Mouse (Mus musculus): ENCODE measurements around the gene Serinc1. TPM values are rescaled to one million over a fixed set of nuclear protein-coding genes. Genes with fewer than 3 reads are reported as not detected.

Serinc1 gene
- polyA plus RNA-seq, 1 experiment from 2014 or later, result 168 TPM

DNA sequence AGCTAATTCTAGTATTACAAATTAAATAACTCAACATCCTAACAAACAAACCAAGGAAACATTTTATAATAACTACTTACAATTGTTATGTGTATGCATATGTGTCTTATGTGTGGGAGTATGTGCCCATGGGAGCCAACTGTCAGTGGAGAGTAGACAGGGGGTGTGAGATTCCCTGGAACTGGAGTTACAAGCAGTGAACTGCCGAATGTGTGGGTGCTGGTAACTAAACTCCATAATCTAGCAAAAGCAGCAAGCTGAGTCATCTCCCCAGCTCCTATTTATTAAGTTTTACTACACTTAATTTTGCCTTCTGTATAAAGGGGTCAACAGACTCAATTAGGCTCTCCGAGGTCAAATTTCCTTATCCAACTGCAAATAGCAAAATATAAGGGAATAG, 1.3 kb downstream of the Serinc1 start:
- Histone ChIP-seq H3K27ac (no peak overlapping the region), H3K4me1 (peaks cover 8% of the 10 kb centered on the region), H3K4me3 (peak overlapping the region; percentile 75), H3K9ac (no peak overlapping the region), H3K9me3 (no peaks in the 10 kb centered on the region), H3K27me3 (no peaks in the 10 kb centered on the region), H3K4me2 (replicated peaks) (peak overlapping the region; percentile 67), H3K36me3 (peaks cover 7% of the 10 kb centered on the region)
- ATAC-seq (ENCODE audit: insufficient number of reproducible peaks, insufficient read depth, low FRiP score, low TSS enrichment), result no peak
- WGBS, result 69% methylated on average over 2 of the region's 2 CpGs

DNA sequence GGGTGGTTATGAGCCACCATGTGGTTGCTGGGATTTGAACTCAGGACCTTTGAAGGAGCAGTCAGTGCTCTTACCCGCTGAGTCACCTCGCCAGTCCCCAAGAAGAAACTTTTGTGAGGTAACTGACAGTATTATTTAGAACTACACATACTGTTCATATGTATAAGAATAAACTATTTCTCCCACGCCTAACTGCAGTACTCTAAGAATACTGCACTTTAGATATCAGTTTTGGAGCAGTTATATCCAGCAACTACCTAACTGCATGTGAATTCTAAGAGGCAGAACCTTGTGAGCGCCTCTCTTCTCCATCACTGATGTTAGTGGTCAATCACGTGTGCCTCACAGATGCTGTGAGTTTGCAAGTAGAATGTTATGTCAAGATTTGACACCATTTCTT, 5.9 kb downstream of the Serinc1 start:
- Histone ChIP-seq H3K27me3 (no peaks in the 10 kb centered on the region), H3K4me1 (peaks cover 8% of the 10 kb centered on the region), H3K36me3 (peaks cover 33% of the 10 kb centered on the region), H3K27ac (no peak overlapping the region), H3K9me3 (no peaks in the 10 kb centered on the region), H3K4me3 (no peak overlapping the region), H3K9ac (no peak overlapping the region), H3K4me2 (replicated peaks) (no peak overlapping the region)
- ATAC-seq (ENCODE audit: insufficient number of reproducible peaks, insufficient read depth, low FRiP score, low TSS enrichment), result no peak
- WGBS, result 92% methylated on average over 5 of the region's 5 CpGs

DNA sequence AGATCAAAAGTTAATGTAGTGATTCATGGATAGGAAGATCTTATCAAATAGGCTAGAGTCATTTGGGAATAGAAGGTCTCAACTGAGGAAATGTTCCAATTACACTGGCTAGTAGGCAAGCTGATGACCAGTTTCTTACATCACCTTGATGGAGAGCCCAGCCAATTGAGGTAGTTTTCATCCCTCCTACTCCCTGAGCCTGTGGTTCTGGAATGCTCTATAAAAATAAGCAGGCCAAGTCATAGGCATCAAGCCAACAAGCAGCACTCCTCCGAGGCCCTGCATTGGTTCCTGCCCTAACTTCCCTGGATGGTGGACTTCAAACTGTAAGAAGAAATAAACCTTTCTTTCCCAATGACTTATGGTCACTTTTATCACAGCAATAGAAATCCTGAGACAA, 17.1 kb downstream of the Serinc1 start:
- no peak for ATAC-seq (ENCODE audit: insufficient number of reproducible peaks, insufficient read depth, low FRiP score, low TSS enrichment)
- 80% methylated on average over 1 of the region's 1 CpGs for WGBS

DNA sequence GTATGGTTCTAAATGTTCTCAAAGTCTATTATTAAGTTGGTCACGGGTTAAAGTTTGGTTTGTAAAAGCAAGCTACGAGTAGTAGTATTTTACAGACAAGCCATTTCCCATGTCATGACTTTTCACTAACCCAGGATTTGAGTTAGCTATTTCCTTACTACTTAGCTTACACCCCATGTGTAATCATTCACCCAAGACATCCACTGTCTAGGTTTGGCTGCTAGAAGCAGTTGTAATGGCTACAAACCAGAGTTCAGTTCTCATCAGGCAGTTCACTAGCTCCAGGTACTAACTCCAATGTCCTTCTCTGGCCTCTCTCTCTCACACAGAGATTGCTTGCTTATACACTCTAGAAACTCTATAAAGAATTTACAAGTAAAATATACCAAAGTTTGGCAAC, 17.7 kb downstream of the Serinc1 start:
- Histone ChIP-seq H3K9ac (no peak overlapping the region), H3K4me1 (no peaks in the 10 kb centered on the region), H3K9me3 (no peaks in the 10 kb centered on the region), H3K27me3 (no peaks in the 10 kb centered on the region), H3K27ac (no peak overlapping the region), H3K4me3 (no peak overlapping the region), H3K4me2 (replicated peaks) (no peak overlapping the region), H3K36me3 (peaks cover 49% of the 10 kb centered on the region)
- WGBS, result 86% methylated on average over 2 of the region's 2 CpGs
- ATAC-seq (ENCODE audit: insufficient number of reproducible peaks, insufficient read depth, low FRiP score, low TSS enrichment), result no peak

More for the DNA sequence above, 17.1 kb downstream of the Serinc1 start:
- Histone ChIP-seq H3K36me3 (peaks cover 52% of the 10 kb centered on the region), H3K9ac (no peak overlapping the region), H3K27ac (no peak overlapping the region), H3K4me3 (no peak overlapping the region), H3K4me1 (no peaks in the 10 kb centered on the region), H3K9me3 (no peaks in the 10 kb centered on the region), H3K27me3 (no peaks in the 10 kb centered on the region), H3K4me2 (replicated peaks) (no peak overlapping the region)

DNA sequence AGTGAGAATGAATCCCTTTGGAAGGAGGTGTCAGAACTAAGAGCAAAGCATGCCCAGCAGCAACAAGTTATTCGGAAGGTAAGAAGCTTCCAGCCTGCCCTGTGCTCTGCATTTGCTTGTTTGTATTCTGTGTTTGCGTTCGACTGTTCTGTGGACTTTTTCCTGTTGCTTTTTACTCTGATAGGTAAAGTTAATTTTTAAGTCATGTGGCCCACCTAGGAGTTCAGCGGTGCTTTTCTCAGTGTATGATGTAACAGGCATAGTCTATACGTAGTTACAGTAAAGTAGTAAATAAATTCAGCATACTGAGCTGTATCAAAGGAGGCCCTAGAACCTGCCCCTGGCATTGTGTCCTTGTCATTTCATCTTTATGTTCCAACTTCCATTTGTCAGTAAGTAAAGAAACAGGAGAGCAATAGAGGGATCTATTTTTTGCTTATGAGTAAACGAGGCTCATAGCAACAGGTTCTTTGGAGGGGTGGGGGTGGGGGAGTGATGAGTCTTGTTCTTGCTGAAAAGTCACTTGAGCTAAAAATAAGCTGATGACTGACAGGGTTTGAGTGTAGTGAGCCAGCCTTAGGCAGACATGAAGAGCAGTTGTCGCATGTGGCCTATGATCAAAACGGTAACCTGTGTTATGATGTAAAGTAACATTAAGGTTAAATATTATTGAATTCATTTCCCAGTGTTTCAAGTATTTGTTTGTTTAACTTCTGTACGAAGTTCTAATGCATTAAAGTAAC, 32.7 kb downstream of the Serinc1 start:
- no peak overlapping the region for H3K27ac ChIP-seq
- H3K4me3 ChIP-seq, result no peak overlapping the region
- WGBS, result 71% methylated on average over 9 of the region's 9 CpGs
- H3K4me1 ChIP-seq, result 0 out of 2 replicates have a peak, but pooled peaks cover 4% of the 10 kb centered on the region
- H3K9ac ChIP-seq, result no peak overlapping the region
- ATAC-seq (ENCODE audit: insufficient number of reproducible peaks, insufficient read depth, low FRiP score, low TSS enrichment), result no peak
- H3K36me3 ChIP-seq, result peaks cover 19% of the 10 kb centered on the region; the same call in 1 of the 2 replicates
- H3K9me3 ChIP-seq, result no peaks in the 10 kb centered on the region
- H3K27me3 ChIP-seq, result no peaks in the 10 kb centered on the region
- H3K4me2 ChIP-seq (replicated peaks), result no peak overlapping the region

DNA sequence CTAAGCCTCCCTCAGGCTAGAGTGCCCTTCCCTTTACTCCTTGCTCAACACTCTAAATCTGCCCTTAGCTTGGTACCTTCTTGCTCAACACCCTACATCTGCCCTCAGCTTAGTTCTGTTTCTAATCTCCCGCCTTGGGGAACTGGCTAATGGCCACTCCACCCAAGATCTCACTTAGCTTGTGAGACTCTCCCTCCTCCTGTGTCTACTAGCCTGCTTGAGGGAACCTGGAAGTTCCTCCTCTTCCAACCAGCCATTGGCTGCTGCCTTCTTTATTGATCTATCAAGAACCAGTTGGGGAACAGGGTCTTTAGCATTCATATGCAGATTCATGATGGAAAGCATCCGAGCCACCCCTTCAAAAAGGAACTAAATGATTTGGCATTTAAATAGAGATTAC, 40.3 kb downstream of the Serinc1 start:
- Histone ChIP-seq H3K4me2 (replicated peaks) (no peak overlapping the region), H3K27me3 (no peaks in the 10 kb centered on the region), H3K4me3 (no peak overlapping the region), H3K9ac (no peak overlapping the region), H3K9me3 (no peaks in the 10 kb centered on the region), H3K4me1 (peaks cover 3% of the 10 kb centered on the region; the same call in 1 of the 2 replicates), H3K27ac (no peak overlapping the region), H3K36me3 (peaks cover 15% of the 10 kb centered on the region; the same call in 1 of the 2 replicates)
- ATAC-seq (ENCODE audit: insufficient number of reproducible peaks, insufficient read depth, low FRiP score, low TSS enrichment), result no peak
- 85% methylated on average over 2 of the region's 2 CpGs for WGBS

DNA sequence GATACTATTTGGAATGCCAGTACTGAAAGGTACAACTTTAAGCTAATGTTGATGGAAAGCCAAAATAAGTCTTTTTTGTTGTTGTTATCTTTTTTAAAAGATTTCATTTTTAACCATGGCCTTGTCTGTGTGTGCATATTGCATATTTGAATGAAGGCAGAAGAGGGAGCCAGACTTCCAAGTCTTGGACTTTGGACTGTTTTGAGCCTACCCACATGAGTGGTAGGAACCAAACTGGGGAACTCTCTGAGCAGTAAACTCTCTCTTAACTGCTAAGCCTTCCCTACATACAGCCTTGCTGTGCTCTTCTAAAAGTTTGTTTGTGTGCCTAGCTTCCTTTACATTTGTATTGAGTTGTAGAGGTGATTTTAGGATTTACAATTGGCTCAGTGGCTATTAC, 43.7 kb downstream of the Serinc1 start:
- Histone ChIP-seq H3K27ac (no peak overlapping the region), H3K4me3 (no peak overlapping the region), H3K9ac (no peak overlapping the region), H3K27me3 (no peaks in the 10 kb centered on the region), H3K36me3 (0 out of 2 replicates have a peak, but pooled peaks cover 3% of the 10 kb centered on the region), H3K9me3 (no peaks in the 10 kb centered on the region), H3K4me1 (peaks cover 3% of the 10 kb centered on the region; the same call in 1 of the 2 replicates), H3K4me2 (replicated peaks) (peak overlapping the region; percentile 55)
- ATAC-seq (ENCODE audit: insufficient number of reproducible peaks, insufficient read depth, low FRiP score, low TSS enrichment), result no peak

DNA sequence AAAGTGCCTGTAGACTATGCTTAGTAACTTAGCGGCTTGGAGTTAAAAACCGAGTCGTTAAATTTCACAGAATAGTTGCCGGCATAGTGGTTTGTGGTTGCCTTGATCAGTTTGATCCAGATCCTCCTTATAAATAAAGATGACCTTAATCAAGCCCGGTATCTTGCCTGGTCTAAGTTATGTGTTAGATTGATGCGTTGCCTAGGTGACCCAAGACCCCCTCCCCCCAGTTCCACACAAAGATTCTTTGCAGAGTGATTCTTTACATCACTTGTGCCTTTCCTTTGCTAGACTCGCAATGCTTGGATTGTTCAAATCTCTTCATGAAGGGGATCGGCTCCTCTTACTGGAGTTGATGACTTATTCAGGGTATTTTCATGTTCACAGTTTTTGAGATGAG, 45.1 kb downstream of the Serinc1 start:
- Histone ChIP-seq H3K4me1 (peaks cover 3% of the 10 kb centered on the region; the same call in 1 of the 2 replicates), H3K36me3 (no peaks in the 10 kb centered on the region), H3K27ac (no peak overlapping the region), H3K4me2 (replicated peaks) (peak overlapping the region; percentile 55), H3K9ac (peak overlapping the region; percentile 96), H3K27me3 (no peaks in the 10 kb centered on the region), H3K9me3 (no peaks in the 10 kb centered on the region), H3K4me3 (peak overlapping the region; percentile 90)
- under 1% methylated on average over 8 of the region's 8 CpGs for WGBS
- no peak for ATAC-seq (ENCODE audit: insufficient number of reproducible peaks, insufficient read depth, low FRiP score, low TSS enrichment)

DNA sequence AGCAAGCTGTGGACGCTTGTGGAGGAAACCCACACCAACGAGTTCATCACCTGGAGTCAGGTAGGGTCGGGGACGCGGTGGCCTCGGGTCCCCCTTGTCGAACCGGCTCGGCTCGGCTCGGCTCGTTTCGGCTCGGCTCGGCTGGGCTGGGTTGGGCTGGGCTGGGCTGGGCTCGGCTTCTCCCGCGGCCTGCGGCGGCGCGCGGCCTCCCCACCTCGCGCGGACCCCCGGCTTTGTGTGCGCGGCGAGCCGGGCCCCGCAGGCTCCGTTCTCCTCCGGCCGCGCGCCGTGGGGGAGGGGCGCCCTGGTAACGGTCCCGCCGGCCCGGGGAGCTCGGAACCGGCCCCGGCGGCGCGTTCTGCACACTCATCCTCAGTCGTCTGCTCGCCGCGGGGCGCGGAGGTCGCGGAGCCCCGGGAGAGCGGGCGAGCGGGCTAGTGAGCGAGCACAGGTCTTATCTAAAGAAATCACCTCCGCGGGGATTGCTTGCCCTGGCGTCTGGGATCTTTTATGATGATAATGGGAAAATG, 45.7 kb downstream of the Serinc1 start:
- Histone ChIP-seq H3K27ac (peak overlapping the region; percentile 99), H3K9me3 (no peaks in the 10 kb centered on the region), H3K4me3 (peak overlapping the region; percentile 90), H3K4me1 (peaks cover 3% of the 10 kb centered on the region; the same call in 1 of the 2 replicates), H3K36me3 (no peaks in the 10 kb centered on the region), H3K4me2 (replicated peaks) (peak overlapping the region; percentile 55), H3K9ac (peak overlapping the region; percentile 96), H3K27me3 (no peaks in the 10 kb centered on the region)
- under 1% methylated on average over 61 of the region's 65 CpGs for WGBS
- peak; percentile 85 for ATAC-seq (ENCODE audit: insufficient number of reproducible peaks, insufficient read depth, low FRiP score, low TSS enrichment)

DNA sequence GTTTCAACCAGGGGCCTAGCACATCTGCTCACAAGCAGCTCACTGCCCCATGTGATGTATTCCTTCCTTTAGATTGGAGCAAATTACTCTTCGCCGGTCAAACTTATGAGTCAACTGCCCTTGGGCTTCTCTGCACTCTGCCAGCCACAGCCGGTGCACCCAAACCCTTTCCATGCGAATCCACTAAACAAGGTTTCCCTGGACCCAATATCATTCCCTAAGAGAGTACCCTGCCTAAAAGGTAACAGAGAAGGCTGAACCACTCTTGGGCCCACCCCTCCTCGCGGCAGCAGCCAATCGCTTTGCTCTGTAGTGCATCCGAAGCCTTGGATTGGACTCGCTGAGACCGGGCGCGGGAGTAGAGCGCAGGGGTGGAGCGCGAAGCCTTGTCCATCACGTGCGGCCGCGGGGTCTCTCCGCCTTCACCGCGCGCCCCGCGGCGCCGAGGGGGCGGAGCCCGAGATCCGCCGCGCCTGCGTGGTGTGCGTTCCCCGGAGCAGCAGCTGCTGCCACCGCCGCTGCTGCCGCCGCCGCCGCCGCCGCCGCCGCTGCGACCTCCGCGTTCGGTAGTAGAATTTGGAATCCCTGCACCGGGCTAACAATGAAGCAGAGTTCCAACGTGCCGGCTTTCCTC, 46.3 kb downstream of the Serinc1 start, which contains the start of gene Hsf2:
TSS of gene Hsf2 (plus strand) at position 478 of the 634 bp plus-strand sequence.
- peak within 1 kb of the TSS; percentile 55 for H3K4me2 ChIP-seq (replicated peaks)
- WGBS, result 1% methylated on average over 52 of the region's 52 CpGs
- H3K9ac ChIP-seq, result peak within 1 kb of the TSS; percentile 96
- peaks cover 3% of the 10 kb centered on the region; the same call in 1 of the 2 replicates for H3K4me1 ChIP-seq
- ATAC-seq (ENCODE audit: insufficient number of reproducible peaks, insufficient read depth, low FRiP score, low TSS enrichment), result peak; percentile 99
- no peaks in the 10 kb centered on the region for H3K27me3 ChIP-seq
- peak within 1 kb of the TSS; percentile 99 for H3K27ac ChIP-seq
- H3K9me3 ChIP-seq, result no peaks in the 10 kb centered on the region
- H3K4me3 ChIP-seq, result peak within 1 kb of the TSS; percentile 90
- H3K36me3 ChIP-seq, result no peaks in the 10 kb centered on the region

DNA sequence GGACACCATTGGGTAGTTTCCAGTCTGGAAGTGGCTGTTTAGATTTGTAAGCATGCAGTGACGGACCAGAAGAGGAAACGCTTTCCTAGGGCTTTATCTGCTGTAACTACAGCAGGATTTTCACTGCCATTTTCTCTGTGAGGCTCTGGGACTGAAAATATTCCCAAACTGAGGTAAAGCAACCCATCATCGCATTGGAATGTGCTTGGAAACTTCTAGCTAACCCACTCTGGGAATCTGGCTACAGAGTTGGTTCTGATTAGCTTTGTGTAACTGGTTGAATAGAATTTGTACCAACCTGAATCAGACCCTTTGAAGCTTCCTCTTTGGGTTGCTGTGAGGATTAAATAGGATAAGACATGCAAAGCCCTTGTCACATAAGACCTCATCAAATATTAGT, 47.6 kb downstream of the Serinc1 start:
- no peak overlapping the region for H3K4me2 ChIP-seq (replicated peaks)
- 85% methylated on average over 3 of the region's 3 CpGs for WGBS
- H3K36me3 ChIP-seq, result no peaks in the 10 kb centered on the region
- peaks cover 3% of the 10 kb centered on the region; the same call in 1 of the 2 replicates for H3K4me1 ChIP-seq
- H3K4me3 ChIP-seq, result no peak overlapping the region
- no peaks in the 10 kb centered on the region for H3K27me3 ChIP-seq
- H3K9ac ChIP-seq, result no peak overlapping the region
- no peaks in the 10 kb centered on the region for H3K9me3 ChIP-seq
- ATAC-seq (ENCODE audit: insufficient number of reproducible peaks, insufficient read depth, low FRiP score, low TSS enrichment), result no peak
- H3K27ac ChIP-seq, result no peak overlapping the region

DNA sequence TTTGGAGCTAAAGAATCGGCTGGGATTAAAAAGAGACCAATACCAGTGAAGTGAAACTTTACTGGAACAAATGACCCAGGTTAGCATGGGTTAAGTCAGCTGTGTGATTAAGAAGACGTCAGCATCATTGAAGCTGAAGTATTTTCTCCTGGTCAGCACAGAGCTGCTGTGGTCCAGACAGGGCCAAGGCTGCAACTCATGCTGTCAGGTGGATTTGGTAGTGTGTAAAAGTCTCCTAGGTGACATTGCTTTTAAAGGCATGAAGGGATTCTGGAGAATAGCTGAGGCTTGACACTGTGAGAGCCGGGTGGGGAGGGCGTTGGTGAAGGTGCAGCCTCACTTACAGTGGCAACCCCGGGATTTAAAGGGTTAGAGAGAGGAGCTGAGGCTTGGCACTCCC, 50.6 kb downstream of the Serinc1 start:
- Histone ChIP-seq H3K4me2 (replicated peaks) (no peak overlapping the region), H3K9ac (no peak overlapping the region), H3K9me3 (no peaks in the 10 kb centered on the region), H3K27me3 (no peaks in the 10 kb centered on the region), H3K4me1 (no peaks in the 10 kb centered on the region), H3K36me3 (no peaks in the 10 kb centered on the region), H3K27ac (no peak overlapping the region), H3K4me3 (no peak overlapping the region)
- ATAC-seq (ENCODE audit: insufficient number of reproducible peaks, insufficient read depth, low FRiP score, low TSS enrichment), result no peak
- 38% methylated on average over 5 of the region's 5 CpGs for WGBS
